Mouse (Mus musculus) CH12.LX (cell line): Measurements from ENCODE around the gene Hdac11.

Experiments used
- CTCF ChIP-seq, 2 experiments: IDR thresholded peaks in 1 of 2; conservative IDR thresholded peaks in 1 of 2; 2 replicates each; pipeline ENCODE4 v1.5.1; 2011 to 2012; ENCODE audit warnings: low read depth in 2 of 2, low read length in 2 of 2, improper control_type of control experiment in 1 of 2, inconsistent platforms in 1 of 2, mild to moderate bottlenecking in 1 of 2, moderate library complexity in 1 of 2
- EP300 ChIP-seq: IDR thresholded peaks from 2 replicates; pipeline ENCODE4 v1.6.1; 2011; ENCODE audit warnings: low read length, improper control_type of control experiment
- MXI1 ChIP-seq: IDR thresholded peaks from 2 replicates; pipeline ENCODE4 v1.6.1; 2011; ENCODE audit warnings: mild to moderate bottlenecking, low read depth, low read length, improper control_type of control experiment
- MYC ChIP-seq: IDR thresholded peaks from 2 replicates; pipeline ENCODE4 v1.6.1; 2011; ENCODE audit warnings: low read depth, mild to moderate bottlenecking, improper control_type of control experiment, low read length
- PAX5 ChIP-seq: IDR thresholded peaks from 2 replicates; pipeline ENCODE4 v1.6.1; 2012; ENCODE audit warnings: low read length, inconsistent platforms, mixed read lengths
- POLR2A ChIP-seq: IDR thresholded peaks from 2 replicates; pipeline ENCODE4 v1.6.1; 2011; ENCODE audit warnings: low read depth, mild to moderate bottlenecking, improper control_type of control experiment, low read length
- SMC3 ChIP-seq: IDR thresholded peaks from 2 replicates; pipeline ENCODE4 v1.6.1; 2011; ENCODE audit warnings: low read depth, low read length, improper control_type of control experiment
- ZNF384 ChIP-seq: IDR thresholded peaks from 2 replicates; pipeline ENCODE4 v1.6.1; 2012; ENCODE audit warnings: low read depth, low read length, improper control_type of control experiment, inconsistent platforms

DNA sequence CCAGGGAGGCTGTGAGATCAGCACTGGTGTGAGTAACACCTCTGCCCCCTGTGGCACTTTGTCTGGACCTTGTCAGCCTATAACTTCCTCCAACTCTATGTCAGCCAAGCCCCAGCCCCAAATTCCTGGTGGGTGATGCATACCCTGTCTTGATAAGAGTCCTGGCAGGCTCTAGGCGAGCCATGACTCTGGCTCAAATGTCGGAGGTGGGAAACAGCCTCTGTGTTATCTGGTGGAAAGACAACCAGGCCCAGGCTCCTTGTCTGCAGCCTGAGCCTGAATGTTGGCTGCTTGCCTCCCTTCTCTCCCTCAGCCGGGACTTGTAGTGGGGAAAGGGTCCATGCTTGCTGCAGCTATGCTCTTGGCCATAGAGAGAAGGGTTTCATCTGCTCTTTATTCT, 54.4 kb downstream of the Hdac11 start:
- TF ChIP-seq EP300, result no peak
- TF ChIP-seq POLR2A, result no peak
- no peak for TF ChIP-seq ZNF384
- no peak for TF ChIP-seq CTCF (conservative IDR thresholded peaks at IDR 0.05 in 1 of 2, IDR thresholded peaks at IDR 0.05 in 1 of 2; ENCODE audit: low read depth in 2 of 2, low read length in 2 of 2)
- TF ChIP-seq MYC, result no peak
- TF ChIP-seq MXI1, result no peak
- TF ChIP-seq PAX5, result no peak
- TF ChIP-seq SMC3, result no peak
